Mouse (Mus musculus): ENCODE results near the gene Supt5. TPM values are rescaled to one million over a fixed set of nuclear protein-coding genes. Genes with fewer than 3 reads are reported as not detected.
A peak's percentile ranks its signal among the peaks of the same experiment; 100 is the strongest.

Supt5 gene
- polyA plus RNA-seq, 1 experiment from 2014 or later = 107 TPM

DNA sequence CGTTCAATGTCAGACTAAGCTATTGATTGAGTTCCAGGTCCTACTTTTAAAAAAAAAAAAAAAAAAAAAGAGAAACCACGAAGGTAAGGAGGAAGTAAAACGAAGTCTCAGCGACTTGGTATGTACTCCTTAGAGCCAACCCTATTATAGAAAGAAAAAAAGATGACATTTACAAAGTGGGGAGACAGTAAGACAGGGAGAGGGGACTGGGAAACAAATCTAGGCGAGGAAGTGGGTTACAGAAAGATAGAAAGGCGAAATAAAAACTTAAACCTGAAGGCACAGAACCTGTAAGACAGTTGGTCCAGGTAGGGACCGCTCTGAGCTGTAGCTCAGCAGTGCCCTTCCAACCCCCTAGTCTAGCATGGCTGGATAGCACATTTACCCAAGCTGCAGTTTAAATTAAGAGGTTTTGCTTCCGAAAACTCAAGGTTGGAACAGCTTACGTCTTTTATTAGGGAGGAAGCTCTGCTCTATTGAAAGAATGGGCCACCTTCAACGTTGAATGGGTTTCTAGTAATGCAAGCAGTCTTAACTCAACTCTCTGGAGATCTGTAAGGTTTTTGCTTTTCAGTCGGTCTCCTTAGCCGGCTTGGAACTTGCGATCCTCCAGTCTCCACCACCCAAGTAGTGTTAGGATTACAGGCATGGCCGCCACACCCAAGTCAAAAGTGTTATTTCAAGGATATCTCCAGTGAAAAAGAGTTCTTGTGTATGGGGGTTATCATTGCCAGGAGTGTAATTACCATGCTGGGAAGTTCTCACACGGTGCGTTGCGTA, 41.9 kb upstream of the Supt5 start, which contains the start of gene Zfp36:
Gene Zfp36 (minus strand): TSS at position 17 of the 780 bp plus-strand sequence.
- DNase-seq (ENCODE audit: low spot score) = no peak
- H3K9me3 ChIP-seq = no peaks in the 10 kb centered on the region
- peaks cover 77% of the 10 kb centered on the region for H3K4me1 ChIP-seq (replicated peaks)
- H3K4me3 ChIP-seq = peak within 1 kb of the TSS; percentile 66
- peaks cover 24% of the 10 kb centered on the region for H3K27me3 ChIP-seq (ENCODE audit: insufficient read depth, poor library complexity, severe bottlenecking)
- WGBS = 54% methylated on average over 17 of the region's 17 CpGs
- peaks cover 15% of the 10 kb centered on the region for H3K36me3 ChIP-seq
- peak within 1 kb of the TSS; percentile 93 for H3K27ac ChIP-seq

DNA sequence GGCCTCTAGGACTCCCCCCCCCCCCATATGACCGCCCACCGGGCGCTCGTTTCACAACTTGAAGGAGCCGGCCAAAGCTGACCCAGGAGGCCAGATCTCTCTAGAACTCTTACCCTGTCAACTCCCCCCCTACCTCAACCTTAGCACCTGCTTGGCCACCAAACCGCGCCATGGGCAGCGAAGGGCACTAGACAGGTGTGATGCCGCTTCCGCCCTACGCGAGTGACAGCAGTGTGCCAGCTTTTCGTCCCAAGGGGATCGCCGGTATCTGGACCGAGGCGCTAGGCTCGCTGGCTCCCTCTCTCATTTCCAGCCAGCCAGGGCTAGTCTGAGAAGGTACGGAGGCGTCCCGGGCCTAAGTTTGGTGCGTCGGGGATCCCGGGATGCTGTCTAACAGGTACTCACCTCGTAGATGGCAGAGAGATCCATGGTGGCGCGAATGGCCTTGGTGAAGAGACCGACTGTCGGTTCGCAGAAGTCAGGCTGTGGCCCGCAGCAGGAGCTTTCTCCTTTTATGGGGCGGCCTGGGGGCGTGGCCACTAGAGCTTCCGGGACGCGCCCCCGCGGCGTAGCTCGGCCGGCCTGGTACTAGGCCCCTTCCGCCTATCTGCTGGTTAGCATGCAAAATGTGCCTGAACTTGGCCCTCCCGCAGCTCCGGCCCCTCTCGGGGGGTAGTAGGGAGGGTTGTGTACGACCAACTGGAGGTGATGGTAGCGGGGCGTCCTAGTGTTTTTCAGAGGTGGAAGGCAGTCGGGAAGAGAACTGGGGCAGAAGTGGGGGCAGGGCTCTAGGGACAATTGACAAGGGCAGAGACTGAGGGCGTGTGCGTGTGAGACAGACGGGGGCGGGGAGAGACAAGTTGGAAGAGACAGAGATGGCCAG, 40.5 kb upstream of the Supt5 start:
- H3K36me3 ChIP-seq = peaks cover 10% of the 10 kb centered on the region
- peak; percentile 88 for DNase-seq (ENCODE audit: low spot score)
- WGBS = under 1% methylated on average over 53 of the region's 53 CpGs
- no peaks in the 10 kb centered on the region for H3K9me3 ChIP-seq
- peak overlapping the region; percentile 66 for H3K4me3 ChIP-seq
- H3K27me3 ChIP-seq (ENCODE audit: insufficient read depth, poor library complexity, severe bottlenecking) = peaks cover 24% of the 10 kb centered on the region
- peaks cover 89% of the 10 kb centered on the region for H3K4me1 ChIP-seq (replicated peaks)
- H3K27ac ChIP-seq = peak overlapping the region; percentile 93

DNA sequence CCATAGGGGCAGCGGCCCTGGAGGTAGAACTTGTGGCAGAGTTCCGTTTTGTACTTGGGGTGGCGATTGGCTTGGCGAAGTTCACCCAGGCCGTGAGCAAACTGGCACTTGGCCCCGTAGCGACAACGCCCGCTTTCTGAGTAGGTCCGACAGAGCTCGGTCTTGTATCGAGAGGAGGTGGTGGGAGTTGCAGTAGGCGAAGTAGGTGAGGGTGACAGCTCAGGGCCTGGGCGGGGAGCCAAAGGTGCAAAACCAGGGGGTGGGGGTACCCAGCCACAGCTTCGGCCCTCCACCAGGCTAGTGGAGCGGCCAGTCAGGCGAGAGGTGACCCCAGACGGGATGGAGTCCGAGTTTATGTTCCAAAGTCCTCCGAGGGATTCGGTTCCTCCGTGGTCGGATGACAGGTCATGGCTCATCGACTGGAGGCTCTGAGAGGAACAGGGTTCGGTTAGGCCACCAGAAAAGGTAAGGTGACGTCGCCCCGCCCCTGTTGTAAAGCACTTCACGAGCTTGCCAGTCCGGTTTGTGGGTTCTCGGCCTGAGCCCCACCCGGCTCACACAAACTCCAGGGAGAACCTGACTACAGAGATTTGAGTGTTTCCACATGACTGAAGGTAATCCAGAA, 39.6 kb upstream of the Supt5 start:
- Histone ChIP-seq H3K36me3 (peaks cover 10% of the 10 kb centered on the region), H3K9me3 (no peaks in the 10 kb centered on the region), H3K4me1 (replicated peaks) (peaks cover 90% of the 10 kb centered on the region), H3K4me3 (peak overlapping the region; percentile 66), H3K27me3 (ENCODE audit: insufficient read depth, poor library complexity, severe bottlenecking) (peaks cover 24% of the 10 kb centered on the region), H3K27ac (peak overlapping the region; percentile 93)
- WGBS = 45% methylated on average over 32 of the region's 32 CpGs
- no peak for DNase-seq (ENCODE audit: low spot score)

DNA sequence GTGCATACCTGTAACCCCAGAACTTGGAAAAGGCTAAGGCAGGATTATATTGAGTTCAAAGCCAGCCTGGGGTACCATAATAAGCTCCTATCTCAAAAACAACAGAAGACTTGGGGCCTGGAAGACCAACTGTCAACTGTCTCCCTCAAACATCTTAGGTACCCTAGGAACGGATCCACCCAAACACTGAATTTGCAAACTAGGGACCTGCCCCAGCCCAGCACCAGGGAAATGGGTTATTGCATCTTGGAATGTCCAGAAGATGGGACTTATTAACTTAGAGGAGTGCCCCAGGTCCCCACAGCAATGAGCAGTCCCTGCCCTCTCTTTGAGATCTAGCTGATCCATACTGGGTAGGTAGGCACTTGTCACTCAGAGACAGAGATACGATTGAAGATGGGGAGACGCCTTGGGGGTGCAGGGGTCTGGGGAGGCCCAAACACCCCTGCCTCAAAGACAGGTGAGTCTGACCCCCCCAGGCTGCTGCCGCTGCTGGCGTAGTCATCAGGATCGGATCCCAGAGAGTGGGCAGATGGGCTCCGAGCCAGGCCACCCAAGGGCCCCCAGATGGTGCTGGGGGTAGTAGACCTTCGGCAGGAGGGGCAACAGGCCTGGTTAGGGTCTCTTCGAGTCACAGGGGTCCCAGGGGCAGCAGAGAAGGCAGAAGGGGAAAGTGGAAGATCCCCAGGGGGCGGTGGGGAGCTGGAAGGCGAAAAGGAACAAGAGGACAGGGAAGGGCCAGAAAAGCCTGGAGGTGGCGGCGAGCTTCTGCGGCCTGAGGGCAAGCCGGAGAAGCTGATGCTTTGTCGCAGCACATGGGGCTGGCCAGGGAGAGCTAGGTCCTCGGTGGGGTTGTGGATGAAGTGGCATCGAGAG, 38.9 kb upstream of the Supt5 start:
- H3K4me1 ChIP-seq (replicated peaks) = peaks cover 82% of the 10 kb centered on the region
- H3K4me3 ChIP-seq = peak overlapping the region; percentile 66

DNA sequence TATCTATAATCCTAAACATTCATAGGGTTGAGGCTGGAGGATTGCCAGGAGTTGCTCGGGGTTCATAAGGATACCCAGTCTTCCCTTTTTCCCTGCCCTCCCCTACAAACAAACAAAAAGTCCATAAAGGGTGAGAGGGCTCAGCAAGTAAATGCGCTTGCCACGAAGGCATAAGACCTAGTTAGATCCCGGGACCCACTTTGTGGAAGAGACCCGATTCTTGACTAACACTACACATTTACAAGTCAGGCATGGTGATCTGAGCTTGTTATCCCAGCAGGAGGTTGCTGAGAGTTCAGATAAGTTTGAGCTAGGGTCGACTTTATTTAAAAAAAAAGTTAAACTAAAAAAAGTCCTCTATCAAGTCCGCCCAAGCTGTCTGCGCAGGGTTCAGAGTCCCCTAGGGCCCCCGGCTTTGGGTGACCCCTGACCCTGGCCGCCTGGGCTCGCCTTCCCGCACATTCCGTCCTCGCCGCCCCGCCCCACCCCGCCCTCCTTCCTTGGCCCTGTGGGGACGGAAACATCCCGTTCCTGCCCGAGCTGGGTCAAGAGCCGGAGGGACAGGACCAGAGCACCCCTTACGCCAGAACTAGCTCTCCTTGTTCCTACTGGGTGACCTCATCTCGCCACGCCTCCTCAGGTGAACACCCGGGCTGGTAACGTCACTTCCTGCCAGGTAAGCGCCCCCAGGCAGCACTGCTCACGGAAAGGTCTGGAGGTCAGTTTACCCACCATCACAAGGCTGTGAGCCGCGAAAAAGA, 37.6 kb upstream of the Supt5 start:
- H3K9me3 ChIP-seq = no peaks in the 10 kb centered on the region
- peak overlapping the region; percentile 50 for H3K4me3 ChIP-seq
- peak overlapping the region; percentile 93 for H3K27ac ChIP-seq
- H3K27me3 ChIP-seq (ENCODE audit: insufficient read depth, poor library complexity, severe bottlenecking) = peaks cover 24% of the 10 kb centered on the region
- H3K4me1 ChIP-seq (replicated peaks) = peaks cover 72% of the 10 kb centered on the region
- peak; percentile 68 for DNase-seq (ENCODE audit: low spot score)
- H3K36me3 ChIP-seq = peaks cover 10% of the 10 kb centered on the region
- WGBS = 3% methylated on average over 30 of the region's 30 CpGs

More for the DNA sequence above, 38.9 kb upstream of the Supt5 start:
- 76% methylated on average over 18 of the region's 18 CpGs for WGBS
- DNase-seq (ENCODE audit: low spot score) = no peak
- H3K27ac ChIP-seq = peak overlapping the region; percentile 93
- peaks cover 10% of the 10 kb centered on the region for H3K36me3 ChIP-seq
- H3K27me3 ChIP-seq (ENCODE audit: insufficient read depth, poor library complexity, severe bottlenecking) = peaks cover 24% of the 10 kb centered on the region
- no peaks in the 10 kb centered on the region for H3K9me3 ChIP-seq

DNA sequence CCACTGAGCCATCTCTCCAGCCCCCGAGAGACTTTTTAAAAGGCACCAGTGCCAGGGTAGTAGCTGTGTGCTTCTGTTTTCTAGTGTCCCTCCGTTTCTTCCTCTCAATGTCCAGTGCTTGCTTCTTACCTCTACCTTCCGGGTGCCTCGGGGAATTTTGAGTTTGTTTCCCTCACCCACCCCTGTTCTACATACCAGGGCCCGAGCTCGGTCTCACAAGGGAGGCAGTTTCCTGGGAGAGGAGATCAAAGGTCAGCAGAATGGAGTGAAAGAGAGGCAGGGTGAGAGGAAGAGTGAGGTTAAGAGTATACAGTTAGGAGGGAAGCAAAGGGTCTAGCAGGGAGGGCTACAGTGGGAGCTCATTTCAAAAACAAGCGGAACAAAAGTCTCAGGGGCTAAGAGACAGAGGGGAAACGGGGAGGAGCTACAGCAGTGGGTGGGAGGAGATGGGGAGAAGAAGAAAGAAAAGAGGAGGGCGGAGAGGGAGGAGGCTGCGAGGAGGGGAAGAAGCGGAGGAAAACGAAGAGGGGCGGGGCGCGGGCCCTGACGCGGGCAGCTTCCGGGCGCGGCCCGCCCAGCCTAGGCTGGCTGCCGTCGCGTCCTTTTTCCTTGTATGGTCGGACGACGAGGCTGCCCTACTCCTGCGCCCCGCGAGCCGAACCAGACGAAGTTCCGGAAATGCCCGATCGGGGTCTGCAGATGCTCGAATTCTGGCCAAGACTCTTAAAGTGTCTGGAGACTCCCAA, 36.8 kb upstream of the Supt5 start:
- DNase-seq (ENCODE audit: low spot score) = peak; percentile 91
- H3K27ac ChIP-seq = peak overlapping the region; percentile 93
- H3K9me3 ChIP-seq = no peaks in the 10 kb centered on the region
- H3K36me3 ChIP-seq = peaks cover 12% of the 10 kb centered on the region
- WGBS = 2% methylated on average over 34 of the region's 36 CpGs
- H3K4me1 ChIP-seq (replicated peaks) = peaks cover 72% of the 10 kb centered on the region
- peak overlapping the region; percentile 50 for H3K4me3 ChIP-seq
- H3K27me3 ChIP-seq (ENCODE audit: insufficient read depth, poor library complexity, severe bottlenecking) = peaks cover 17% of the 10 kb centered on the region

DNA sequence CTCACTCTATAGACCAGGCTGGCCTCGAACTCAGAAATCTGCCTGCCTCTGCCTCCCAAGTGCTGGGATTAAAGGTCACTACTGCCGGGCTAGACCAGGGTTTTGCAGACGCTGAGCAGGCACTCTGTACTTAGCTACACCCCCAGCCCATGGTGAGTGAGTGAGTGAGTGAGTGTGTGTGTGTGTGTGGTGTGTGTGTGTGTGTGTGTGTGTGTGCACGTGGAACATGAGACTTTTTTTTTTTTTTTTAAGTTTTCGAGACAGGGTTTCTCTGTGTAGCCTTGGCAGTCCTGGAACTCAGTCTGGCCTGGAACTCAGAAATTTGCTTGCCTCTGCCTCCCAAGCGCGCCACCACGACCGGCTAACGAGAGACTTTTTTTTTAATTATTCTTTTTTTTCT, 36.1 kb upstream of the Supt5 start:
- 81% methylated on average over 10 of the region's 10 CpGs for WGBS
- H3K4me1 ChIP-seq (replicated peaks) = peaks cover 76% of the 10 kb centered on the region
- peaks cover 19% of the 10 kb centered on the region for H3K36me3 ChIP-seq
- no peaks in the 10 kb centered on the region for H3K9me3 ChIP-seq
- peak overlapping the region; percentile 93 for H3K27ac ChIP-seq
- H3K4me3 ChIP-seq = peak overlapping the region; percentile 50
- H3K27me3 ChIP-seq (ENCODE audit: insufficient read depth, poor library complexity, severe bottlenecking) = peaks cover 17% of the 10 kb centered on the region
- DNase-seq (ENCODE audit: low spot score) = no peak

DNA sequence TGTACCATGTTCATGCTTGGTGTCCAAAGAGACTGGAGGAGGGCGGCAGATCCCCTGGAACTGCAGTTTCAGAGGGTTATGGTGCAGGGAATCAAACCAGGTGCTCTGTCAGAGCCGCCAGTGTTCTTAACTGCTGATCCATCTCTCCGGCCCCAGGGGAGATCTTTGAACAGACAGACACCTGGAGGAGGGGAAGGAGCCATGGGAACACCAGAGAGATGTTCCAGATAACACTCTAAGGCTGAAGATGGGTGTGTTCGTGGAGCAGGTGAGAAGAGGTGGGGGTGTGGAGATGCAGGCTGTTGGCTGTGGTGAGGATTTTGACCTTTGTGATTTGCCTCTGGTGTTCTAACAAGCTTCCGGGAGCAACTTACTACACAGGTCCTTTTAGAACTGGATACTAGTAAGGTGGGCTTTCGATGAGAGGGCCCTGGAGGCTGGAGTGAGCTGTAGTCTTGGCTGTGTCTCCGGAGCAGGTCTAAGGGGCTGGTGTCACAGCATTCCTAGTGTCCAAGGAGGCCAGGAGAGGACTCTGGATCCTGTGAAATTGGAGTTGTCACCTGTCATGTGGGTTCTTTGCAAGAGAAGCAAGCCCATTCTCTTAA, 35.4 kb upstream of the Supt5 start:
- H3K27ac ChIP-seq = peak overlapping the region; percentile 59; the same call in 1 of the 2 replicates

DNA sequence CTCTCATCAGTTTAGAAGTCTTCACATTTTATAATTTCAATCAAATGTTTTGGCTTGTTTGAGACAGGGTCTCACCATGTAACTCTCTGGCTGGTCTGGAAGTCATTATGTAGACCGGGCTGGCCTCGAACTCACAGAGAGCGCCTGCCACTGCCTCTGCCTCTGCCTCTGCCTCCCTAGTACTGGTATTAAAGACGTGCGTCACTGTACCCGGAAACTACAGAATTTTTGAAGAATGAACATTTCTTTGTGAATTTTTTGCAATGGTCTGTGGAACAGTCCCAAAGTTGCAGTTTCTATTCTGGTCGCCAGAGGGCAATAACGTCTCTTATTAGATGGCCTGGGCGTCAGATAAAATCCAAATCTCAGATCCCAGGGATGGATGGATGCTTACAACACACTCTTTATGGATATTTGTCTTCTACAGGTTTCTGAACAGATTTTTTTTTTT, 34.6 kb upstream of the Supt5 start:
- Histone ChIP-seq H3K36me3 (peaks cover 33% of the 10 kb centered on the region), H3K27me3 (ENCODE audit: insufficient read depth, poor library complexity, severe bottlenecking) (peaks cover 14% of the 10 kb centered on the region), H3K9me3 (no peaks in the 10 kb centered on the region), H3K4me1 (replicated peaks) (peaks cover 77% of the 10 kb centered on the region), H3K4me3 (peak overlapping the region; percentile 74), H3K27ac (peak overlapping the region; percentile 95)
- DNase-seq (ENCODE audit: low spot score) = peak; percentile 77
- WGBS = under 1% methylated on average over 9 of the region's 9 CpGs

More for the DNA sequence above, 35.4 kb upstream of the Supt5 start:
- Histone ChIP-seq H3K36me3 (peaks cover 26% of the 10 kb centered on the region), H3K9me3 (no peaks in the 10 kb centered on the region), H3K4me1 (replicated peaks) (peaks cover 76% of the 10 kb centered on the region), H3K27me3 (ENCODE audit: insufficient read depth, poor library complexity, severe bottlenecking) (peaks cover 17% of the 10 kb centered on the region), H3K4me3 (0 out of 2 replicates have a peak overlapping the region, but pooled peaks have one; percentile 13)
- DNase-seq (ENCODE audit: low spot score) = no peak
- WGBS = 79% methylated on average over 7 of the region's 7 CpGs

DNA sequence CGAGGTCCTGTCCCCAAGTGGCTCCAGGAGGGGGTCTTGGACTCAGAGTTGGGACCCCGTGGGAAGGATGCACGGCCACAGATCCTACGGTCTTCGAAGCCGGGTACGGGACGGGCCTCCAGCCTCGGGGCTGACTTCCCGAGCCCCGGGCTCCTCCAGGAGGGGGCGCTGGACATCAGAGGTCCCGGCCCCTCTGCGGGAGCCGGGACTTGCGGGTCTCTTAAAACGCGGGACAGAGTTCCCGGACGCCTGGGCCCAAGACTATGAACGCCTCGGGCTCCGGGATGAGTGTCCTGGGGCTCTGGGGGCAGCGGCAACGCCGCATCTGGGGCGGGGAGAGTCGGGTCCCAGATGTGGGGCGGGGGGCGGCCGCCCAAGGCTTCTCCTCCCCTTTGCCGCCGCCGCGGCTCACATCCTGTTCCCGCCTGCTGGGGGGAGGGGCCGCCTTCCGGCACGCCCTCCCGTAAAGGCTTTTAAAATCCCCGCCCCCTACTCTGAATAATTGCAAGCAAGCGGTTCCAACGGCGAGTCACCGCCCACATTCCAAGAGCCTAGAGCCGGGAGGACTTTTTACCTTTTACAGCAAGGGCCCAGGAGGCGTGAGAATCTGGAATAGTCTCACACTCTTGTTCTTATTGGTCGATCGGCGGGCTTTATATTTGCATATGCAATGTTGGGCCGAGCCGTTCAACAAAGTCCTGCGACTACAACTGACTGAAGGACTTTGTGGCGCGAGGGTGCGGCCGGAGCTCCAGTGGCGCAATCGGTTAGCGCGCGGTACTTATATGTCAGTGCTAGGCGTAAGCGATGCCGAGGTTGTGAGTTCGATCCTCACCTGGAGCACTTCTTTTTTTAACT, 33.9 kb upstream of the Supt5 start, which contains the start of gene Plekhg2:
Gene Plekhg2 (minus strand): TSS at position 349 of the 858 bp plus-strand sequence.
- under 1% methylated on average over 66 of the region's 66 CpGs for WGBS
- peak; percentile 98 for DNase-seq (ENCODE audit: low spot score)
- Histone ChIP-seq H3K4me1 (replicated peaks) (peaks cover 74% of the 10 kb centered on the region), H3K36me3 (peaks cover 33% of the 10 kb centered on the region), H3K9me3 (no peaks in the 10 kb centered on the region), H3K4me3 (peak within 1 kb of the TSS; percentile 74), H3K27ac (peak within 1 kb of the TSS; percentile 95), H3K27me3 (ENCODE audit: insufficient read depth, poor library complexity, severe bottlenecking) (peaks cover 7% of the 10 kb centered on the region)

Data from hindbrain, embryonic 10.5 days (tissue).